Mouse (Mus musculus) forebrain, embryonic 14.5 days (tissue): ENCODE measurements around the gene Tm9sf1. TPM values are rescaled to one million over a fixed set of nuclear protein-coding genes. Genes with fewer than 3 reads are reported as not detected.

Source experiments
- ATAC-seq: fragments of 200-750 bp; cut with Nextera tagmentation; 2 replicates; pipeline ENCODE4 v1.8.0; 2017; ENCODE audit warnings: mild to moderate bottlenecking, moderate library complexity
- DNase-seq: peaks from one replicate; pipeline ENCODE4 v3.0.0-alpha.2; 2015; ENCODE audit warnings: low spot score
- H3K27ac ChIP-seq: fragments of 300-500 bp; sonication (generic); 2 replicates; pipeline ENCODE4 v1.5.1; 2014; ENCODE audit warnings: low read depth, mild to moderate bottlenecking, control low read depth, low read length, moderate library complexity
- H3K27me3 ChIP-seq: fragments of 300-500 bp; sonication (generic); replicated peaks from 2 replicates; pipeline ENCODE4 v1.6.1; 2014; ENCODE audit warnings: low read length, control low read depth, mixed read lengths; ENCODE audit not compliant: control insufficient read depth, insufficient read depth
- H3K36me3 ChIP-seq: fragments of 300-500 bp; sonication (generic); 2 replicates; pipeline ENCODE4 v1.6.1; 2014; ENCODE audit warnings: low read length, control low read depth; ENCODE audit not compliant: control insufficient read depth, insufficient read depth
- H3K4me1 ChIP-seq: fragments of 300-500 bp; sonication (generic); 2 replicates; pipeline ENCODE4 v1.6.1; 2014; ENCODE audit warnings: antibody characterized with exemption, low read length, control low read depth; ENCODE audit not compliant: control insufficient read depth, insufficient read depth
- H3K4me2 ChIP-seq: fragments of 300-500 bp; sonication (generic); 2 replicates; pipeline ENCODE4 v1.6.1; 2014; ENCODE audit warnings: mild to moderate bottlenecking, control low read depth, low read length
- H3K4me3 ChIP-seq: fragments of 300-500 bp; sonication (generic); 2 replicates; pipeline ENCODE4 v1.5.1; 2014; ENCODE audit warnings: low read depth, low read length, control low read depth
- H3K9ac ChIP-seq: fragments of 300-500 bp; sonication (generic); 2 replicates; pipeline ENCODE4 v1.6.1; 2014; ENCODE audit warnings: mild to moderate bottlenecking, low read length, control low read depth, moderate library complexity
- H3K9me3 ChIP-seq: fragments of 300-500 bp; sonication (generic); replicated peaks from 2 replicates; pipeline ENCODE4 v1.6.1; 2016; ENCODE audit warnings: low read length, control low read depth, mixed read lengths; ENCODE audit not compliant: control insufficient read depth
- WGBS: fragments of 180-500 bp; shearing (Covaris S2); extraction: QIAGEN DNeasy Blood & Tissue Kit; methylation state at CpG from one replicate; pipeline ENCODE4 v1.1.7; 2014; 5-methylcytosine and 5-hydroxymethylcytosine counted together
- polyA plus RNA-seq: library from polyadenylated mRNA; unstranded; fragments of >200 nt; fragmentation: Nextera tagmentation; extraction: Ambion mirVana; gene quantifications from 2 replicates; pipeline ENCODE4 v1.2.1, GENCODE M21; 2014

Tm9sf1 gene
- polyA plus RNA-seq, 1 experiment from 2014 or later: 56.5 TPM

- DNase-seq (no peak), ATAC-seq (no peak)
- Histone ChIP-seq H3K27me3 (no peaks in the 10 kb centered on the region), H3K4me2 (no peak overlapping the region), H3K27ac (no peak overlapping the region), H3K4me1 (no peaks in the 10 kb centered on the region), H3K9ac (no peak overlapping the region), H3K4me3 (no peak overlapping the region), H3K9me3 (no peaks in the 10 kb centered on the region), H3K36me3 (no peaks in the 10 kb centered on the region)
- 84% methylated on average over 2 of the region's 2 CpGs for WGBS
These were observed 26.8 kb downstream of the Tm9sf1 start for GRCm38 (mm10) chr14:55616844-55617243.

GRCm38 (mm10) chr14:55615876-55616275, 27.7 kb downstream of the Tm9sf1 start:
- Histone ChIP-seq H3K4me1 (no peaks in the 10 kb centered on the region), H3K27ac (no peak overlapping the region), H3K27me3 (no peaks in the 10 kb centered on the region), H3K9me3 (no peaks in the 10 kb centered on the region), H3K9ac (no peak overlapping the region), H3K4me3 (no peak overlapping the region), H3K4me2 (no peak overlapping the region), H3K36me3 (no peaks in the 10 kb centered on the region)
- no peak for DNase-seq
- WGBS: 55% methylated on average over 2 of the region's 2 CpGs
- ATAC-seq: no peak

- H3K4me3 ChIP-seq: no peak overlapping the region
- peaks cover 7% of the 10 kb centered on the region; the same call in 1 of the 2 replicates for H3K36me3 ChIP-seq
- no peak overlapping the region for H3K27ac ChIP-seq
- no peaks in the 10 kb centered on the region for H3K9me3 ChIP-seq
- H3K9ac ChIP-seq: no peak overlapping the region
- ATAC-seq (no peak), DNase-seq (no peak)
- 82% methylated on average over 7 of the region's 7 CpGs for WGBS
- H3K4me2 ChIP-seq: no peak overlapping the region
- H3K4me1 ChIP-seq: no peaks in the 10 kb centered on the region
- no peaks in the 10 kb centered on the region for H3K27me3 ChIP-seq
These were observed 28.9 kb downstream of the Tm9sf1 start for GRCm38 (mm10) chr14:55614565-55615178.

GRCm38 (mm10) chr14:55613346-55613745, 30.3 kb downstream of the Tm9sf1 start:
- Histone ChIP-seq H3K27ac (no peak overlapping the region), H3K9ac (no peak overlapping the region), H3K9me3 (no peaks in the 10 kb centered on the region), H3K4me1 (no peaks in the 10 kb centered on the region), H3K27me3 (no peaks in the 10 kb centered on the region), H3K36me3 (peaks cover 19% of the 10 kb centered on the region), H3K4me2 (no peak overlapping the region), H3K4me3 (no peak overlapping the region)
- 69% methylated on average over 6 of the region's 6 CpGs for WGBS
- ATAC-seq: no peak
- no peak for DNase-seq

GRCm38 (mm10) chr14:55608339-55608738, 35.3 kb downstream of the Tm9sf1 start:
- 95% methylated on average over 6 of the region's 6 CpGs for WGBS

GRCm38 (mm10) chr14:55605743-55606459, 37.7 kb downstream of the Tm9sf1 start:
- DNase-seq (no peak), ATAC-seq (no peak)
- Histone ChIP-seq H3K9me3 (no peaks in the 10 kb centered on the region), H3K27me3 (no peaks in the 10 kb centered on the region), H3K27ac (no peak overlapping the region), H3K36me3 (peaks cover 68% of the 10 kb centered on the region), H3K4me1 (no peaks in the 10 kb centered on the region), H3K4me2 (no peak overlapping the region), H3K9ac (no peak overlapping the region), H3K4me3 (no peak overlapping the region)
- 94% methylated on average over 16 of the region's 16 CpGs for WGBS

More at GRCm38 (mm10) chr14:55608339-55608738, 35.3 kb downstream of the Tm9sf1 start:
- no peak overlapping the region for H3K27ac ChIP-seq
- no peak overlapping the region for H3K4me2 ChIP-seq
- ATAC-seq (no peak), DNase-seq (no peak)
- H3K9me3 ChIP-seq: no peaks in the 10 kb centered on the region
- H3K9ac ChIP-seq: no peak overlapping the region
- H3K4me1 ChIP-seq: no peaks in the 10 kb centered on the region
- H3K27me3 ChIP-seq: no peaks in the 10 kb centered on the region
- H3K4me3 ChIP-seq: no peak overlapping the region
- peaks cover 43% of the 10 kb centered on the region for H3K36me3 ChIP-seq

- Histone ChIP-seq H3K9me3 (no peaks in the 10 kb centered on the region), H3K27ac (no peak overlapping the region), H3K4me2 (no peak overlapping the region), H3K9ac (no peak overlapping the region), H3K4me3 (no peak overlapping the region), H3K4me1 (no peaks in the 10 kb centered on the region), H3K36me3 (peaks cover 73% of the 10 kb centered on the region), H3K27me3 (no peaks in the 10 kb centered on the region)
- WGBS: 95% methylated on average over 11 of the region's 11 CpGs
- DNase-seq (no peak), ATAC-seq (no peak)
These were observed 38.8 kb downstream of the Tm9sf1 start for GRCm38 (mm10) chr14:55604823-55605222.

- no peak overlapping the region; the same call in 1 of the 2 replicates for H3K9ac ChIP-seq
- H3K4me2 ChIP-seq: peak overlapping the region; percentile 36
- H3K27me3 ChIP-seq: no peaks in the 10 kb centered on the region
- 20% methylated on average over 19 of the region's 19 CpGs for WGBS
- DNase-seq: peak; percentile 84
- H3K9me3 ChIP-seq: no peaks in the 10 kb centered on the region
- H3K27ac ChIP-seq: no peak overlapping the region
- H3K4me1 ChIP-seq: no peaks in the 10 kb centered on the region
- H3K36me3 ChIP-seq: peaks cover 74% of the 10 kb centered on the region
- H3K4me3 ChIP-seq: peak overlapping the region; percentile 3; the same call in 1 of the 2 replicates
- peak; percentile 90 for ATAC-seq
These were observed 39.7 kb downstream of the Tm9sf1 start for GRCm38 (mm10) chr14:55603633-55604576.
